Mouse (Mus musculus): ENCODE data around the gene Pafah1b1.

GRCm38 (mm10) chr11:74772386-74772785, 47.9 kb upstream of the Pafah1b1 start:
- TF ChIP-seq POLR2A (IDR thresholded peaks at IDR 0.05; ENCODE audit: extremely low read depth, insufficient read depth, low read length), result no peak
- TF ChIP-seq CTCF (IDR thresholded peaks at IDR 0.05; ENCODE audit: low read depth, low read length), result no peak
